Mouse (Mus musculus) testis, postnatal 10 days (tissue): ENCODE measurements around the gene Pik3r6.

Experiments used
- DNase-seq: peaks from one replicate; pipeline ENCODE4 v3.0.0; 2021; ENCODE audit warnings: low spot score

Pik3r6 gene

GRCm38 (mm10) chr11:68583906-68584480 lies 81.2 kb downstream of the Pik3r6 start:
- DNase-seq: no peak

DNA sequence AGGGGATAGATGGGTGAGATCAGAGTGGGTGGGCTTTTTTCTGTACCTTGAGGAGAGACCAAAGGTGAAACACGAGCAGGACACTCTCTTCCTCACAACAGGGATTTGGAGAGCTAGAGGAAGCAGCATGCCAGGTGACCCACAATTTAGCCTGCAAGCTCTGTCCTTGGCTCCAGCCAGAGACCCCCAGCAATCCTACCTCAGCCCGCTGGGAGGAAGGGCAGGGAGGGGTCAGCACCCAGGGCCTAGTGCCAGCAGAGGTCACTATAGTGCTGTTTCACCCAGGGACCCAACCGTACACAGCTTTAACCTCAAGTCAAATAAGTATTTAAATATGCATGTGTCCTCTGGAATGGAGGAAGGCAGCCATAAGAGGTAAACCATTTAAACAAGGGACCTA lies 83.1 kb downstream of the Pik3r6 start:
- no peak for DNase-seq

GRCm38 (mm10) chr11:68586721-68587120 lies 83.9 kb downstream of the Pik3r6 start, which contains the start of gene Ccdc42:
Gene Ccdc42 (plus strand): TSS chr11:68587021.
- no peak for DNase-seq

GRCm38 (mm10) chr11:68589055-68589809 lies 86.4 kb downstream of the Pik3r6 start:
- peak; percentile 92 for DNase-seq

DNA sequence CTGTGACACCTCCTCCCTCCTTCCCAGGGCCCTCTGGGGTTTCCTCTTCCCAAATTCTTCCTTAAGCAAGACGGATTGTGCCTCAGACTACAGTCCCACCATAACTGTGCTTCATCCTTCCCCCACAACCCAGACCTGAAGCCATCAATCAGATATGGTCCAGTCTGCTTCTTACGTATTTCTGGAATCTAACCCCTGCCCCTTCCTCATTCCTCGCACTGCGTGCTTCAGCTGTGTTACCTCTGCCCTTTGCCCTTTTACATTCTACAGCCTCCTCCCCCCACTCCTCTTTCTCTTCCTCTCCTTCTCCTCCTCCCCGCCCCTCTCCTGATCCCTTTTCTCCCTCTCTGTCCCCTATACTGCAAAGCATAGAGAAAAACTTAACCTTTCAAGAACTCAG lies 88.9 kb downstream of the Pik3r6 start:
- no peak for DNase-seq

GRCm38 (mm10) chr11:68593247-68593646 lies 90.4 kb downstream of the Pik3r6 start:
- no peak for DNase-seq

GRCm38 (mm10) chr11:68597912-68598311 lies 95.1 kb downstream of the Pik3r6 start:
- DNase-seq: no peak

- no peak for DNase-seq
Measured at GRCm38 (mm10) chr11:68600551-68601021, 97.8 kb downstream of the Pik3r6 start.

DNA sequence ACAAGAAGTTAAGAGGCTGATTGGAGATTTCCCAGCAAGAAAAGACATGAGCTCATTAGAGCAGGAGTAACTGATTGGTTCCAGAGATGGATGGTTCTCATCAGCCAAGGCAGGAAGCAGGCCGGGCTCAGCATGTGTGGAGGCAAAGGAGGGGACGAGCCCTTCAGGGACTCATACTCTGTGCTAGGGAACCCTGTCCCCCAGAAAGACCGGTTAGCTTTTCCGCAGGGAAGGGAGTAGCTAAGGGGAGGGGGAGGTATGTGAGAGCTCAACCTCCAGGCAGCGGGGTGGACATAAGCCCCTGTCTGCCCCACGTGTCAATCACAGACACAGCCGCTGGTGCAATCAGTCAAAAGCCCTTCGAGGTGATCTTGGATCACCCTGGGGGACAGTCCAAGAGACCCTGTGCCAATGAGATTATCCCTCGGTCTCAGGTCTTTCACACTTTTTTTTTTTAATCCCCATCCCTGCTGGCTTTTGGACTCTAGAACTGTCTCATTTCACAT lies 98.7 kb downstream of the Pik3r6 start:
- no peak for DNase-seq
